Mouse (Mus musculus) cerebellum, adult 2 months (tissue): ENCODE measurements around the gene Qrfpr.

Experiments used
- CTCF ChIP-seq: fragments of 200-500 bp; IDR thresholded peaks from 2 replicates; pipeline ENCODE4 v1.5.1; 2011; ENCODE audit warnings: low read depth, mild to moderate bottlenecking, control low read depth, low read length, moderate library complexity, borderline replicate concordance; ENCODE audit not compliant: insufficient read depth
- POLR2A ChIP-seq: fragments of 200-500 bp; IDR thresholded peaks from 2 replicates; pipeline ENCODE4 v1.6.1; 2011; ENCODE audit warnings: low read length, control low read depth, borderline replicate concordance; ENCODE audit not compliant: insufficient read depth

DNA sequence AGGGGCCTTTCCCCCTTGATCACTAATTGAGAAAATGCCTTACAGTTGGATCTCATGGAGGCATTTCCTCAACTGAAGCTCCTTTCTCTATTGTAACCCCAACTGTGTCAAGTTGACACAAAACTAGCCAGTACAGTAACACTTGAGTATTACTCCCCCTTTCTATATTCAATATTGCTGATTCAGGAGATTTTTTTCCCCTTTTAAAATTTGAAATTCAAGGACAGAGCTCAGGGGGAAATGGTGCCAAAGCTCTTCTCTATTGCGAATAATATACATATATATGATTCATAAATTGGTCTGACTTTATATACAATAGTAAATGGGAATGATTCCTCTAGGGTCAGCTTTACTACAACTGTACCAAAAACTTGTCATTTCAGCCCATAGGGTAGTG, 71.6 kb downstream of the Qrfpr start:
- TF ChIP-seq CTCF (no peak), POLR2A (no peak)
